Mouse (Mus musculus) left cerebral cortex, postnatal 4 days (tissue): ENCODE data around the gene Olfr1441. TPM values are rescaled to one million over a fixed set of nuclear protein-coding genes. Genes with fewer than 3 reads are reported as not detected.

Experiments used
- DNase-seq: peaks from one replicate; pipeline ENCODE4 v3.0.0-alpha.2; 2022
- intact Hi-C: fragments of 180-260 bp; cut with DNase I; formaldehyde crosslinking; loops from one replicate; pipeline ENCODE4 v1.15.1; 2025
- total RNA-seq, 2 experiments: library from RNA; stranded (reverse); gene quantifications; 2 replicates each; pipeline ENCODE4 v1.2.3; 2021

Olfr1441 gene
- not detected for total RNA-seq

DNA sequence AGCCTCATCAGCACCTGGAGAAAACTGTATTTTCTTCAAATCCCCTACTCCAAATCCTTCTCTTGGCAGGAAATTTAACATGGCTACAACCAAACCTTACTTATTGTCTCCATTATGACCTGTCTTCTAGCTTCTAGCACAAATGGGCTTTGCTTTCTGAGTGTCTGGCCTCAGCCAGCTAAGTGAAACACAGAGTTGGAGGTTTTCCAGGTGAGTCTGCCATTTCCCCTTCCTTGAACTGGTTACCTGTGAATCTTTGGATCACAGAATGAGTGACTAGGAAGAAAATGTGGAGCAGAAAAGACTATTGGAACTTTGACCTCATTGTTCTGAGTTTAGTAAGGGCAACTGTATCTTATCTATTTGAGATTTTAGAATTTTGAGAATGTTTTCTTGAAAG, at the start of gene Olfr1441:
Gene Olfr1441 (plus strand): TSS at position 73 of the 400 bp plus-strand sequence.
- intact Hi-C loops, result no loop called here

DNA sequence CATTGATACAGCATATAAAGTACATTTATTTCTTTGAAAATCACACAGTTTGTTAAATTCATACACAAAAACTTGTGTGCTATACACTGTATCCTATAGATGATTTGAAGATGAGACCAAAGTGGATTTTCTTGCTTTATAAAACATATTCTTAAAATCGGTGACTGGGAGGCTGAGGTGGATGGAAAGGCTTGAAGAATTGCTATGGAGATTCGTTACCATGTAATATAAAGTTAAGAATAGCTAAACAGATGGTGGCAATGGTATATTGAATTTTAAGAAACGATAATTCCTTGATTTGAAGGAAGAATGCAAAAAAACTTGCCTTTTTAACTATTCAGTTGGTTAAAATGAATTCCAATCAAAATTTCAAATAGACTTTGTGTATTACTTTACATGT, 44.2 kb upstream of the Olfr1441 start:
- intact Hi-C loops, result no loop called here
- no peak for DNase-seq

More for the DNA sequence above, at the start of gene Olfr1441:
- no peak for DNase-seq

DNA sequence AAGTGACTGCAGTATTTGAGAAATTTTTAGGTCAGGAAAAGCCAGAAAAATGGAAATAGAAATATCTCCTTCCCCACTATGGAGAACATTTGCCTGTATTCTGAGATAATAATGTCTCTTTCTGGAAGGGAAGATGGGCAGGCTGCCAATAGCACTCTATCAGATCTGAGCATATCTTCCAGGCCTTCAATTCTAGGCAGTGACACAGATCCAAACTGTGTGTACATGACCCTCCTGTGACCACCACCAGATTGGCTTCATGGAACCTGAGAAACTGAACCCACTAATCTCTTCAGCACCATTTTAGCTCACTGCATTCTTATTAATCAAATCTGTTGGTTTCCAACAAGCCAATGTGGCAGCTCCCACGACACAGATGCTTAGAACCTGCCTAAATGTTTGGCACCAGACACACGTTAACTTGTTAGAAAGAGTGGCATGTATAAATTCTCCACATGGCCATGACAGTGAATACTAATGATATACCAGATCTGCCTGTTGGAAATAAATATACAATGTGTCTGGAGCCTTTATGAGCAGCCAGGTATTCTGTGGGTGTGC, 42.7 kb upstream of the Olfr1441 start:
- intact Hi-C loops, result no loop called here

GRCm38 (mm10) chr19:12386979-12387378, 30.3 kb upstream of the Olfr1441 start, which contains the start of gene Olfr1440:
Gene Olfr1440, plus strand, starts transcription at chr19:12387279.
- DNase-seq, result no peak
- intact Hi-C loops, result no loop called here

More for the DNA sequence above, 42.7 kb upstream of the Olfr1441 start:
- DNase-seq, result no peak

GRCm38 (mm10) chr19:12413737-12414136, 3.5 kb upstream of the Olfr1441 start:
- intact Hi-C loops, result no loop called here
- DNase-seq, result no peak

DNA sequence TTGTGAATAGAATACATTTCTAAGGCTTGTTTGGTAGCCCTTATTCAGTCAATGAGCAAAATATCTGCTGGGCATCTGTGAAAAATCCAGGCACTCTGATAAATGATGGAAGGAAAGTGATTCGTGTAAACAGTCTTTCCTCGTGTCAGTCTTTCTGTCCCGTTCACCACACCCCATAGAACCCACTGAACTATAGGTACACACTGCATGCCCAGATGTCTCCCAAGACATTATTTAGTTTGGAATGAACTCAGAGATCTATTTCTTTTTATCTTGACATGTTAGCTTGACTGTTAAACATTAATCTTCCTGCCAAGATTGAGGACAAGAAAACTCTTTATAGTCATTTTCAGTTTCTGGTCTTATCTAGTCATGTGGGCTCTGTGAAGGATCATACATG, 1.1 kb downstream of the Olfr1441 start:
- no peak for DNase-seq
- intact Hi-C loops, result no loop called here

DNA sequence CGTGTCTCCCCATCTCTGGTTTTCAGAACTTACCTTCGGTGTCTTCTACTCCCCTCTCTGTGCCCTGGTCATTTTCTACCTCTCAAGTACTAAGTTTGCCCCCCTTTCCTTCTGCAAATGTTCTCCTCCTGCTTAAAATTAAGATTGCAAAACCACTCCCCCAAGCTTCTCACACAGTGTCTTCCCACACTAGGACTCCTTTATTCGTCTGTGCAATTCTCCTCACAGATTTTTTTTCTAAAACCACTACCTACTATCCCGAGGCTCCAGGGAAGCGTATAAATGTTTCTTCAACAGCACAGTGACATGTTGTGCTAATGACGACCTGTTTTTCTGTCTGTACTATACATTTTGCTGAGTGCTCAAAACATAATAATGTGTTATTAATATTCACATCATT, 3.3 kb downstream of the Olfr1441 start:
- intact Hi-C loops, result no loop called here
- no peak for DNase-seq

DNA sequence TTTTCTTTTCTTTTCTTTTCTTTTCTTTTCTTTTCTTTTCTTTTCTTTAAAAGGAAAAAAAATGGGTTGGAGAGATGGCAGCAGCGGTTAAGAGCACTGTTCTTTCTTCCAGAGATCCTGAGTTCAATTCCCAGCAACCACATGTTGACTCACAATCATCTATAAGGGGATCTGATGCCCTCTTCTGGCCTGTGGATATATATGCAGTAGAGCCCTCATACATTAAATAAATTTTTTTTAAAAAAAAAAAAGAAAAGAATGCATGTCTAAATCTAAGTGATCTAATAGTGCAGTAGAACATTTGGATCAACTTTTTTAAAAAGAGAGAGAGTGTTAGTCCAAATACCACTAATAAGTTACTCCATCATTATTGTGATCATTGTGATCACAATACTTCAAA, 4.4 kb downstream of the Olfr1441 start:
- DNase-seq, result no peak
- intact Hi-C loops, result no loop called here

DNA sequence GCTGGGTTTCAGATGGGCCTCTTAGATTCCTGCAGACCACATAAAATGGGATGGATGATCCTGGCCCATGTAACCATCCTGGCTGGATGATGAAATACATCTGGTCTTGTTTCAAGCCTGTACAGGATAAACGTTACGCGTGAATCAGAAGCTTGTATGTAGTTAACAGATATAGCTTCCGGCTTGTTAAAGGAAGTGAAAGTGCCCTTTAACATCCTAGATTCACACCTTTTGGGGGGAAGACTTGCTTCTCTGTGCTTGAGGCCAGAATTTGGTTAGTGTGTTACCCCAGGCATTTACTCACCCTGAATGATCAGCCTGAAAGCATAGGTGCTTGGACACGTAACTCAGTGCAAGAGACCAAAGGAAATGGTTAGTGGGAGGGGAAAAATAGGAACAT, 9.9 kb downstream of the Olfr1441 start:
- DNase-seq, result no peak
- intact Hi-C loops, result no loop called here

DNA sequence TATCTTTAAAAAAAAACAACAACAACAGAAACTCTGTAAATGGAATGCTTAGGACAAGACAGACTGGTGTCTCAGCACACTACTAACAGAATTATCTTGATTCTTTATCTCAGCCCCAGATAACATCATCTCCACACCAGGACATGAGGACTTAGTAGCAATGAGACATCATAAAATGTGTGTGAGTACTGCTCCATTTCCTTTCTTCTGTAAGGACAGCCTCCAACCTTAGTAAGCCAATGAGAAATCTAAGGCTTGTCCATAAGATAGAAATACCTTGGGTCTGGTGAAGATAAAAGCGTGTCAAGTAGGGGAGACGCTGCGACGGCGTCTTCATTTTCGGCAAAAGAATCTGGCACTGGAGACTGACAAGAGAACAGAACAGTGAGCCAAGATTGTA, 10.4 kb downstream of the Olfr1441 start, which contains the start of gene Pfpl:
Gene Pfpl (plus strand): TSS at position 301 of the 400 bp plus-strand sequence.
- DNase-seq, result no peak
- intact Hi-C loops, result no loop called here

DNA sequence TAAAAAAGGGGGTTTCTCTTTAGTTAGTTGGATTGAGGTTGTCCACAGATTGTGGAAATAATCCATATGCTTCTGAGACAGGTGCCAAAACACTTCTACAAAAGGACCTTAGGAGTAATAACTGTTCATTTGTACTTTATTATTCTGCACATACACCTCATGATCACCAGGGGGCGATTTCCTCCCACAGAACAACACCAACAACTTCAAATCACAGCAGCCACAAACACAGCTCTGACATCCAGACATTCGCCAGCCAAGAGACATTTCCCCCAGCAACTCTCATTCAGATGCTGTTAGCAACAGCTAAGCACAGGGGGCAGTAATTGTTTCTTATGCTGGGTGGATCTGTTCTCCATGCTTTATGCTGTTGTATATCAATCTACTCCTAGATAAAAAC, 15.8 kb downstream of the Olfr1441 start:
- DNase-seq, result peak; percentile 18
- intact Hi-C loops, result no loop called here

DNA sequence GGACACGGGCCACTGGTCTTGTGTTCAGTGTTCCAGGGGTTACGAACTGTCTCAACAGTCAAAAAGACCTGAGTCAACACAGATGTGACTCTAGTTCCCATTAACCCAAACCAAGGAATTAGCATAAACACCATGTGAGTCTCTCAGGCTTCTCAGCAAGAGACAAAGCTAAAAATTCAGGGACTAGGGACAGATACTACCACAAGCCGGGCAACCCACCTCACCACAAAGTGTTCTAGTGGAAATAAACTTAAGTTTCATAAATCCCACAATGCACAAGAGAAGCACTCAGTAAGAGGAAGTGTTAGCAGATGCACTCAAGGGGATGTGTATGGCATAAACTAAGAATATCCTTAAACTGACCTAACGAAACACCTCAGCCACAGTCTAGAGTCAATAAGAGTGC, 17.8 kb downstream of the Olfr1441 start:
- DNase-seq, result no peak
- intact Hi-C loops, result no loop called here

GRCm38 (mm10) chr19:12435750-12436524, 18.7 kb downstream of the Olfr1441 start:
- intact Hi-C loops, result no loop called here
- DNase-seq, result no peak

DNA sequence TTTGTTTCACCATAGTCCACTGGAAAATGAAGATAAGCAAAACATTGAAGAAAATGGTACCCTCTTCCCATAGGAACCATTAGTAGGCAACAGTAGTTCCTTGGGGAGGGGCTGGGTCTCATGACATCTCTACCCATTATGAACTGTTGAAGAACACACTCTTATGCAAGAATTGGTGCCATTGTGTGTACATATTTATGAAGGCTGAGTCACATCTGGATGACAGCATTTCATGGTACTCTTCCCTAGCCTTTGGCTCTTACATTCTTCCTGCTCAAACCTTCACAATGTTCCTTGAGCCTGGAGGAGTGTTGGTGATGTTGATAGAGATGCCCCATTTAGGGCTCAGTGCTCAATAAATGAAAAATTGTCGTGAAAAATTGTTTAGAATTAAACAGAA, 22.3 kb downstream of the Olfr1441 start:
- intact Hi-C loops, result no loop called here
- no peak for DNase-seq

DNA sequence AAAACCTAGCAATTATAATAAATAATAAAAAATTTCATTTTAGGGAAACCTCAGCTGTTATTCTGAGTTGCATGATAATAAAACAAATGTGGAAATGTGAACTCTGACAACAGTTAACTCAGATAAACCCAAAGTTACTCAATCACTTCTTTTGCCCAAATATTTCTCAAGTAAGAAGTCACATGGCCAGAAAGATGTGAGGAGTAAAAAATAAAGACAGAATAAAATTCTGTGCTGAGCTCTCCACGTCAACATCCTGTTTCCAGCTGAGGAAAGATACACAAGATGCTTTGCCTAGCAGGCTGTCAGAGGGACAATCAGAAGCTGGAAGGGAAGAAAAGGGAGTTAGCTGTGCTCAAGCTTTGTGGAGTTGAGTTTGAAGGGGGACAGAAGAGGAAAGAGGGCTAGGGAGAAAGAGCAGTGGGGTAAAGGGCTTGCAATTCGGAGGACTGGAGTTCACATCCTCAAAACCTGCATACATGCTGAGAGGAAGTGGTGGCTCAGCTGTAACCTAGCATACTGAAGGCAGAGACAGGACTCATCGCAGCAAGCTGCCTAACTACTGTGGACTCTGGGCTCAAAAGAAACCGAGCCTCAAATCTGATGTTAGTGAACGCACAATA, 23.0 kb downstream of the Olfr1441 start:
- no peak for DNase-seq
- intact Hi-C loops, result no loop called here

DNA sequence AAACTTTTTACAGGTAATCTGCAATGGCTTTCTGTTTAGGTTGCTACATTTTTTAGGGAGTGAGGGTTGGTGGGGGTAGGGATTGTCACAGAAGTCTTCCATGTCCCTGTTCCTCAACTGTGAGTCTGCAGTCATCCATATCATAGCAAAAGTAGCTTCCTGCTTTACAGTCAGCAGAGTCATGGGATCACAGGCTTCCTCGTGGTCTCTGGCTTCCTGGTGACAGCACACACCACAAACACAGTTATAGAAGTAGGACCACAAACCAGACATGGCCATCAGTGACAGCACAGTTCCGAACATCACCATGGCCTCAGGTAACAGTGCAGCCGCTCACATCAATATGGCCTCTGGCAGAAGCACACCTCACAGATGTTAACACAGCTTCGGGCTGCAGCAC, 25.3 kb downstream of the Olfr1441 start:
- DNase-seq, result no peak
- intact Hi-C loops, result no loop called here

- no peak for DNase-seq
- intact Hi-C loops, result no loop called here
Measured at GRCm38 (mm10) chr19:12445014-12445413, 27.8 kb downstream of the Olfr1441 start.

DNA sequence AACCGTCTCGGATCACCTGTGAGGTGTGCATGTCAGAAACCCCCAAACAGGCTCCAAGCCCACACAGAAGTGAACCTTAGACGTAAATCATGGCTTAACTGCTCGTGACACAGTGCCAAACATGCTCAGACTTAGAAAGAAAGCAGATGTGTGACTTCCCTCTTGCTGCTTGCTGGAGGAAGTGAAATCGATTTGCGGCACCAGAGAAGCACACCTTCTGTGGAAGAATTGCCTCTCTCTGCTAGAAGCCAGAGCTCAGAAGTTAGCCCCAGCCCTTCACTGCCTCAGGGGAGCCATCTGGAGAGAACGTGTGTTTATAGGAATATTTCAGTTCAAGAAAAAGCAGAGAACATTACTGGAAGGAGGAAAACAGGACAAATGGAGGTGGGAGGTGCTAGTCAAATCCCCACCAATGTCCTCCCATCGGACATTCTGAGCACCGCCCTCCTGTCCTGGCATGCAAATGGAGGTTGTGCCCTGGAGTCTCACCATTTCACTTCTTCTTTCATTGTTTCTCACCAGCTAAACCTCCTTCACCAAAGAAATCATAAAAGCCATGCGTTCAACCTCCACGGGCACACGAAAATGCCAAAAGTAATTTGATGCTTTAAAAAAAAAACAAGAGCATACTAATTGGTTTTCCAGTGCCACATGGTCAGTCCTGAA, 40.3 kb downstream of the Olfr1441 start:
- intact Hi-C loops, result no loop called here
- DNase-seq, result no peak

GRCm38 (mm10) chr19:12459516-12459915, 42.3 kb downstream of the Olfr1441 start:
- DNase-seq, result no peak
- intact Hi-C loops, result no loop called here

DNA sequence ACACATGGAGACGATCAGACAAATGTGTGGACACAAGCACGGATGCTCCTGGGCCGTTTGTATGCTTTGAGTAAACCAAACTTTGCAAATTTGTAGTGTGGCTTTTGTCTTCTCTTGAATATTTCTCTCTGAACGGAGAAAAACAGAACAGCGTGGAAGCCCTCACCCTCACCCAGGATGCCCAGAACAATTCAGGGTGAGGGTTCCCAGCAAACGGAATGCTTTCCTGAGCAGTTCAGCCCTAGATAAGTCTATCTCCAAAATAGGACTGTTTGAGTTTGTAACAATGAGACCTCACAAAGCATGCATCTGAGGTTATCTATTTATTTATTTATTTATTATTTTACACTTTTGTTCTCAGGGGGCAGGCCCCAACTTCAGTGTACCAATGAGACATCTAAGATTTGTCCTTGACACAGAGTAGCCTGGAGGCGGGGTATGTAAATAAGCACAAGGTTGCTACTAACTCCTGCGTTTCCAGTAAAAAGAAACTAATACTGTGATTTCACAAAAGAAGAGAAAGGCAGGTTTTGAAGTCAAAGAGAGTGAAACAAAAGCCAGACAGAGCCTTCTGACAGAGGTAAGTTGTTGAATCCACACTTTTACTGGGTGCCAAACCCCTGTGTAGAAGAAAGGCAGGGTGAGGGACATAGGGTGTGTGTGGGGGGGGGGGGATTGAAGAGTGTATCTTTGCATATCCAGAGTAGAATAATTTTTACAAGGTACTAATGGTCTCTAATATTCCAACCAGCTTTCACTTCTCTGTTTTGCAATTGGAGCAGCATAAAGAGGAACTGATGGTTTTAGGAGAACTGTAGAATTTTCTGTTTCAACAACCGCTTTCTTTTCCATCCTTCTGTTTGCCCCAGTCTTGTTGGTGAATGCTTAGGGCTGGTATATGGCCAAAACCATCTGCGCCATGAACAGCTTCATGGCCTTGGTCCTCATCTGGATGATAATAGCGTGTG, 43.3 kb downstream of the Olfr1441 start, which contains the start of gene Mpeg1:
Gene Mpeg1 (plus strand): TSS at position 498 of the 968 bp plus-strand sequence.
- intact Hi-C loops, result no loop called here
- no peak for DNase-seq
